Mouse (Mus musculus) spleen, adult 2 months (tissue): ENCODE measurements around the gene Pfn4.

ENCODE experiments used
- CTCF ChIP-seq: fragments of 200-500 bp; IDR thresholded peaks from 2 replicates; pipeline ENCODE4 v1.5.1; 2011; ENCODE audit warnings: mild to moderate bottlenecking, inconsistent platforms; ENCODE audit not compliant: insufficient read depth, insufficient read length, insufficient replicate concordance; ENCODE audit errors: extremely low read depth
- POLR2A ChIP-seq: fragments of 200-500 bp; IDR thresholded peaks from 2 replicates; pipeline ENCODE4 v1.6.1; 2011; ENCODE audit warnings: low read depth, low read length, inconsistent platforms

GRCm38 (mm10) chr12:4811036-4811435, 42.2 kb downstream of the Pfn4 start:
- TF ChIP-seq POLR2A, result no peak
- no peak for TF ChIP-seq CTCF
